8 mouse cellular contexts compared by ENCODE assay signal in genomic region chr2:175141993-175142295, GRCm38 (mm10). TPM values are rescaled to one million over a fixed set of nuclear protein-coding genes. Genes with fewer than 3 reads are reported as not detected.
DNase-seq lines count a peak whose midpoint lies in the region; ATAC-seq and TF ChIP-seq lines count a peak whose summit lies in the region.
"Not testable (repeated sequence)": the region's sequence is repeated elsewhere in the genome, so short reads cannot be mapped to it uniquely, and the experiment has no call there.

Gene Gm14399 (minus strand): TSS chr2:175142012.

- not testable (repeated sequence) for H3K36me3 ChIP-seq in forebrain, embryonic 11.5 days (ENCODE audit: control insufficient read depth, insufficient read depth, low read length); heart, embryonic 15.5 days; kidney, embryonic 14.5 days (ENCODE audit: control insufficient read depth, insufficient read depth, low read length); liver, embryonic 16.5 days (ENCODE audit: control insufficient read depth, insufficient read depth); midbrain, embryonic 14.5 days (ENCODE audit: control insufficient read depth, insufficient read depth, low read length); testis, adult 2 months (ENCODE audit: control insufficient read depth, insufficient read depth, low read length)

- 11% methylated on average over 1 of the region's 2 CpGs for WGBS in forebrain, embryonic 11.5 days
- 0% methylated on average over 1 of the region's 2 CpGs for WGBS in heart, embryonic 15.5 days
- 25% methylated on average over 1 of the region's 2 CpGs for WGBS in kidney, embryonic 14.5 days
- WGBS in liver, embryonic 16.5 days (ENCODE audit: insufficient replicate concordance), result 9% methylated on average over 1 of the region's 2 CpGs
- 11% methylated on average over 1 of the region's 2 CpGs for WGBS in midbrain, embryonic 14.5 days

- not testable (repeated sequence) for H3K9me3 ChIP-seq in forebrain, embryonic 11.5 days (ENCODE audit: control insufficient read depth, low read length); heart, embryonic 15.5 days (replicated peaks); kidney, embryonic 14.5 days (ENCODE audit: control insufficient read depth, low read length); liver, embryonic 16.5 days (replicated peaks; ENCODE audit: control insufficient read depth, low read length); midbrain, embryonic 14.5 days (ENCODE audit: control insufficient read depth, low read length)

- not testable (repeated sequence) for H3K27ac ChIP-seq in forebrain, embryonic 11.5 days (ENCODE audit: low read depth, low read length); heart, embryonic 15.5 days; kidney, embryonic 14.5 days (ENCODE audit: low read depth, low read length); liver, embryonic 16.5 days (ENCODE audit: low read length); midbrain, embryonic 14.5 days (replicated peaks; ENCODE audit: low read depth, low read length); testis, adult 2 months (ENCODE audit: control insufficient read depth, insufficient read depth, low read depth, low read length)

- H3K27me3 ChIP-seq in forebrain, embryonic 11.5 days (ENCODE audit: control insufficient read depth, insufficient read depth, low read length); heart, embryonic 15.5 days; kidney, embryonic 14.5 days (ENCODE audit: control insufficient read depth, insufficient read depth, low read length); liver, embryonic 16.5 days (ENCODE audit: control insufficient read depth, insufficient read depth, low read depth, low read length); midbrain, embryonic 14.5 days (ENCODE audit: control insufficient read depth, insufficient read depth, low read length); testis, adult 2 months (ENCODE audit: control insufficient read depth, insufficient read depth, low read length): not testable (repeated sequence)

- peak within 1 kb of the TSS; percentile 29; the same call in 1 of the 2 replicates for H3K4me2 ChIP-seq in forebrain, embryonic 11.5 days (ENCODE audit: low read depth, low read length, severe bottlenecking)
- H3K4me2 ChIP-seq in heart, embryonic 15.5 days, result peak within 1 kb of the TSS; percentile 55
- H3K4me2 ChIP-seq in kidney, embryonic 14.5 days (replicated peaks; ENCODE audit: low read depth, low read length), result peak within 1 kb of the TSS; percentile 31
- not testable (repeated sequence) for H3K4me2 ChIP-seq in liver, embryonic 16.5 days (ENCODE audit: low read depth, low read length)
- peak within 1 kb of the TSS; percentile 38 for H3K4me2 ChIP-seq in midbrain, embryonic 14.5 days (ENCODE audit: low read length)

- DNase-seq in adrenal gland, postnatal 4 days (ENCODE audit: low spot score in 2 of 2); forebrain, embryonic 11.5 days (ENCODE audit: low spot score); left cerebral cortex, postnatal 10 days (ENCODE audit: extremely low spot score in 1 of 2, low spot score in 2 of 2); midbrain, embryonic 14.5 days: not testable (repeated sequence)

- not testable (repeated sequence) for ATAC-seq in forebrain, embryonic 11.5 days (replicated peaks; ENCODE audit: low FRiP score); heart, embryonic 15.5 days (replicated peaks; ENCODE audit: insufficient number of reproducible peaks, insufficient read depth, low FRiP score, low read depth); kidney, embryonic 14.5 days (ENCODE audit: low FRiP score, low TSS enrichment); liver, embryonic 16.5 days (ENCODE audit: low read depth); midbrain, embryonic 14.5 days (ENCODE audit: low FRiP score, low TSS enrichment)

- peak within 1 kb of the TSS; percentile 35 for H3K4me3 ChIP-seq in forebrain, embryonic 11.5 days (ENCODE audit: low read depth, low read length)
- peak within 1 kb of the TSS; percentile 58 for H3K4me3 ChIP-seq in heart, embryonic 15.5 days
- peak within 1 kb of the TSS; percentile 41 for H3K4me3 ChIP-seq in kidney, embryonic 14.5 days (ENCODE audit: low read length)
- peak within 1 kb of the TSS; percentile 52 for H3K4me3 ChIP-seq in liver, embryonic 16.5 days (ENCODE audit: low read depth, low read length)
- H3K4me3 ChIP-seq in midbrain, embryonic 14.5 days (replicated peaks; ENCODE audit: low read depth, low read length), result peak within 1 kb of the TSS; percentile 34
- H3K4me3 ChIP-seq in testis, adult 2 months (ENCODE audit: control insufficient read depth, low read depth, low read length), result peak within 1 kb of the TSS; percentile 41

- not testable (repeated sequence) for H3K4me1 ChIP-seq in forebrain, embryonic 11.5 days (replicated peaks; ENCODE audit: control insufficient read depth, insufficient read depth, low read length); heart, embryonic 15.5 days (replicated peaks); kidney, embryonic 14.5 days (ENCODE audit: control insufficient read depth, insufficient read depth, low read length); liver, embryonic 16.5 days (ENCODE audit: control insufficient read depth, low read depth, low read length); midbrain, embryonic 14.5 days (ENCODE audit: control insufficient read depth, insufficient read depth, low read length); testis, adult 2 months (ENCODE audit: control insufficient read depth, insufficient read depth, low read length)

- not testable (repeated sequence) for H3K9ac ChIP-seq in forebrain, embryonic 11.5 days (ENCODE audit: low read length); kidney, embryonic 14.5 days (ENCODE audit: low read depth, low read length); midbrain, embryonic 14.5 days (replicated peaks; ENCODE audit: low read length)
- H3K9ac ChIP-seq in heart, embryonic 15.5 days, result peak within 1 kb of the TSS; percentile 48; the same call in 1 of the 2 replicates
- peak within 1 kb of the TSS; percentile 37; the same call in 1 of the 2 replicates for H3K9ac ChIP-seq in liver, embryonic 16.5 days (ENCODE audit: low read depth, low read length)

- not testable (repeated sequence) for TF ChIP-seq POLR2A in testis, adult 2 months (IDR thresholded peaks at IDR 0.05; ENCODE audit: control insufficient read depth, low read depth, low read length)

- TF ChIP-seq CTCF in testis, adult 2 months (IDR thresholded peaks at IDR 0.05; ENCODE audit: control insufficient read depth, insufficient read depth, insufficient replicate concordance, low read depth, low read length), result not testable (repeated sequence)

- intact Hi-C loops in left cerebral cortex, postnatal 10 days (cut with DNase I), result not testable (repeated sequence)

RNA-seq across cellular contexts. Expression of gene Gm14399, which starts in this region (rescaled TPM):
- 10 to 100 TPM; 11.9 to 13.2 TPM for total RNA-seq in adrenal gland, postnatal 4 days (2021)
- polyA plus RNA-seq in forebrain, embryonic 11.5 days (2014; fragmentation: Nextera tagmentation; extraction: Ambion mirVana), result 7.2 and 9.2 TPM in 2 replicates
- 4.7 and 5.0 TPM in 2 replicates for polyA plus RNA-seq in heart, embryonic 15.5 days (2015; fragmentation: Nextera tagmentation; extraction: Ambion mirVana)
- 5.7 and 7.5 TPM in 2 replicates for polyA plus RNA-seq in kidney, embryonic 14.5 days (2014; fragmentation: Nextera tagmentation; extraction: Ambion mirVana)
- 10 to 100 TPM; 12.5 to 15.4 TPM for total RNA-seq in left cerebral cortex, postnatal 10 days (2021)
- polyA plus RNA-seq in liver, embryonic 16.5 days (2015; fragmentation: Nextera tagmentation; extraction: Ambion mirVana), result 1.6 and 2.3 TPM in 2 replicates
- 6.2 and 6.6 TPM in 2 replicates for polyA plus RNA-seq in midbrain, embryonic 14.5 days (2014; fragmentation: Nextera tagmentation; extraction: Ambion mirVana)
- polyA plus RNA-seq in testis, adult 2 months (2012; rRNA removed), result 0.40 and 15.9 TPM in 2 replicates
